Mouse (Mus musculus): Measurements from ENCODE around the gene Evpl.

The Evpl gene

GRCm38 (mm10) chr11:116255090-116255981 is 17.5 kb upstream of the Evpl start:
- in situ Hi-C loops (cut with MseI, MboI), result no loop called here

GRCm38 (mm10) chr11:116254627-116255026 is 16.8 kb upstream of the Evpl start:
- in situ Hi-C loops (cut with MseI, MboI), result no loop called here

- in situ Hi-C loops (cut with MseI, MboI), result no loop called here
These were observed 15.3 kb upstream of the Evpl start for GRCm38 (mm10) chr11:116253076-116253600.

- in situ Hi-C loops (cut with MseI, MboI), result no loop called here
These were observed 13.0 kb upstream of the Evpl start for GRCm38 (mm10) chr11:116250898-116251297.

GRCm38 (mm10) chr11:116247502-116248222 is 9.8 kb upstream of the Evpl start:
- in situ Hi-C loops (cut with MseI, MboI), result no loop called here

GRCm38 (mm10) chr11:116245616-116246015 is 7.7 kb upstream of the Evpl start:
- in situ Hi-C loops (cut with MseI, MboI), result no loop called here

- in situ Hi-C loops (cut with MseI, MboI), result no loop called here
These were observed 6.7 kb upstream of the Evpl start for GRCm38 (mm10) chr11:116244580-116244979.

- in situ Hi-C loops (cut with MseI, MboI), result no loop called here
These were observed 3.9 kb upstream of the Evpl start for GRCm38 (mm10) chr11:116241744-116242235.

GRCm38 (mm10) chr11:116239797-116240196 is 1.9 kb upstream of the Evpl start:
- in situ Hi-C loops (cut with MseI, MboI), result no loop called here

- in situ Hi-C loops (cut with MseI, MboI), result no loop called here
These were observed 3.0 kb downstream of the Evpl start for GRCm38 (mm10) chr11:116234901-116235300.

- in situ Hi-C loops (cut with MseI, MboI), result no loop called here
These were observed 5.5 kb downstream of the Evpl start for GRCm38 (mm10) chr11:116232427-116232826.

GRCm38 (mm10) chr11:116228699-116229098 is 9.2 kb downstream of the Evpl start:
- in situ Hi-C loops (cut with MseI, MboI), result loop anchor here in 1 of 2 experiments (10.0 kb wide), 1 partner anchor 66 kb away; no protein-coding TSS in a partner anchor

- in situ Hi-C loops (cut with MseI, MboI), result loop anchor here in 1 of 2 experiments (10.0 kb wide), 1 partner anchor 68 kb away; no protein-coding TSS in a partner anchor
These were observed 11.5 kb downstream of the Evpl start for GRCm38 (mm10) chr11:116226414-116226813.

- in situ Hi-C loops (cut with MseI, MboI), result loop anchor here (5.0 to 10.0 kb wide), 2 partner anchors 72 to 80 kb away; no protein-coding TSS in a partner anchor
These were observed 15.2 kb downstream of the Evpl start for GRCm38 (mm10) chr11:116222740-116223059.

GRCm38 (mm10) chr11:116221931-116222739 is 15.7 kb downstream of the Evpl start:
- in situ Hi-C loops (cut with MseI, MboI), result loop anchor here (5.0 to 10.0 kb wide), 2 partner anchors 73 to 80 kb away; no protein-coding TSS in a partner anchor

- in situ Hi-C loops (cut with MseI, MboI), result loop anchor here (5.0 to 10.0 kb wide), 2 partner anchors 75 to 82 kb away; no protein-coding TSS in a partner anchor
These were observed 18.0 kb downstream of the Evpl start for GRCm38 (mm10) chr11:116219885-116220284.

- in situ Hi-C loops (cut with MseI, MboI), result no loop called here
These were observed 19.0 kb downstream of the Evpl start for GRCm38 (mm10) chr11:116218737-116219400.

GRCm38 (mm10) chr11:116218263-116218662 is 19.6 kb downstream of the Evpl start:
- in situ Hi-C loops (cut with MseI, MboI), result no loop called here

GRCm38 (mm10) chr11:116216549-116216948 is 21.3 kb downstream of the Evpl start:
- in situ Hi-C loops (cut with MseI, MboI), result no loop called here

GRCm38 (mm10) chr11:116215991-116216390 is 21.9 kb downstream of the Evpl start:
- in situ Hi-C loops (cut with MseI, MboI), result no loop called here

GRCm38 (mm10) chr11:116215181-116215580 is 22.7 kb downstream of the Evpl start:
- in situ Hi-C loops (cut with MseI, MboI), result no loop called here

Measured in mouse trophoblast stem cell (cell line).